Mouse (Mus musculus) forebrain, embryonic 14.5 days (tissue): ENCODE results near the gene Ugt1a8. TPM values are rescaled to one million over a fixed set of nuclear protein-coding genes. Genes with fewer than 3 reads are reported as not detected.
"Not testable (repeated sequence)": the region's sequence is repeated elsewhere in the genome, so short reads cannot be mapped to it uniquely, and the experiment has no call there.

Source experiments
- ATAC-seq: fragments of 200-750 bp; cut with Nextera tagmentation; 2 replicates; pipeline ENCODE4 v1.8.0; 2017; ENCODE audit warnings: mild to moderate bottlenecking, moderate library complexity
- DNase-seq: peaks from one replicate; pipeline ENCODE4 v3.0.0-alpha.2; 2015; ENCODE audit warnings: low spot score
- H3K27ac ChIP-seq: fragments of 300-500 bp; sonication (generic); 2 replicates; pipeline ENCODE4 v1.5.1; 2014; ENCODE audit warnings: low read depth, mild to moderate bottlenecking, control low read depth, low read length, moderate library complexity
- H3K27me3 ChIP-seq: fragments of 300-500 bp; sonication (generic); replicated peaks from 2 replicates; pipeline ENCODE4 v1.6.1; 2014; ENCODE audit warnings: low read length, control low read depth, mixed read lengths; ENCODE audit not compliant: control insufficient read depth, insufficient read depth
- H3K36me3 ChIP-seq: fragments of 300-500 bp; sonication (generic); 2 replicates; pipeline ENCODE4 v1.6.1; 2014; ENCODE audit warnings: low read length, control low read depth; ENCODE audit not compliant: control insufficient read depth, insufficient read depth
- H3K4me1 ChIP-seq: fragments of 300-500 bp; sonication (generic); 2 replicates; pipeline ENCODE4 v1.6.1; 2014; ENCODE audit warnings: antibody characterized with exemption, low read length, control low read depth; ENCODE audit not compliant: control insufficient read depth, insufficient read depth
- H3K4me2 ChIP-seq: fragments of 300-500 bp; sonication (generic); 2 replicates; pipeline ENCODE4 v1.6.1; 2014; ENCODE audit warnings: mild to moderate bottlenecking, control low read depth, low read length
- H3K4me3 ChIP-seq: fragments of 300-500 bp; sonication (generic); 2 replicates; pipeline ENCODE4 v1.5.1; 2014; ENCODE audit warnings: low read depth, low read length, control low read depth
- H3K9ac ChIP-seq: fragments of 300-500 bp; sonication (generic); 2 replicates; pipeline ENCODE4 v1.6.1; 2014; ENCODE audit warnings: mild to moderate bottlenecking, low read length, control low read depth, moderate library complexity
- H3K9me3 ChIP-seq: fragments of 300-500 bp; sonication (generic); replicated peaks from 2 replicates; pipeline ENCODE4 v1.6.1; 2016; ENCODE audit warnings: low read length, control low read depth, mixed read lengths; ENCODE audit not compliant: control insufficient read depth
- WGBS: fragments of 180-500 bp; shearing (Covaris S2); extraction: QIAGEN DNeasy Blood & Tissue Kit; methylation state at CpG from one replicate; pipeline ENCODE4 v1.1.7; 2014; 5-methylcytosine and 5-hydroxymethylcytosine counted together
- polyA plus RNA-seq: library from polyadenylated mRNA; unstranded; fragments of >200 nt; fragmentation: Nextera tagmentation; extraction: Ambion mirVana; gene quantifications from 2 replicates; pipeline ENCODE4 v1.2.1, GENCODE M21; 2014

Ugt1a8 gene
- polyA plus RNA-seq, 1 experiment from 2014 or later, result not detected

DNA sequence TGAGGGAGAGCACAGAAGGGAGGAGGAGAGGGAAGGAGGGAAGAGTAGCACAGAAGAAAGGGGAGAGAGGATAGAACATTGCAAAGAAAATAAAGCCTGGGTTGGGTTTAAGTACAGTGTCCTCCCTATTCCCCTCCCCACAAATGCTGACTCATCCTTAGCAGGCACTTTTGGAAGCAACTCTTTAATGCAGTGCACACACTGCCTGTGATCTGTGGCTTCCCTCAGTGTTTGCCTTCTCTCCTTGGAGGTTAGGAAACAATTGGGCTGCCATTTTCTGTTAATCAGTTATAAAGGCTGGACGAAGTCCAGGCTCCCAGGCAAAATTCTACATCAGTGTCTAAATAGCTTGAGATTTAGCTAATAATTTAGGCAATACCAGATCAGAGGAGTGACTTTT, 52.9 kb downstream of the Ugt1a8 start:
- WGBS, result 33% methylated on average over 1 of the region's 1 CpGs
- not testable (repeated sequence) for H3K4me2 ChIP-seq, DNase-seq

DNA sequence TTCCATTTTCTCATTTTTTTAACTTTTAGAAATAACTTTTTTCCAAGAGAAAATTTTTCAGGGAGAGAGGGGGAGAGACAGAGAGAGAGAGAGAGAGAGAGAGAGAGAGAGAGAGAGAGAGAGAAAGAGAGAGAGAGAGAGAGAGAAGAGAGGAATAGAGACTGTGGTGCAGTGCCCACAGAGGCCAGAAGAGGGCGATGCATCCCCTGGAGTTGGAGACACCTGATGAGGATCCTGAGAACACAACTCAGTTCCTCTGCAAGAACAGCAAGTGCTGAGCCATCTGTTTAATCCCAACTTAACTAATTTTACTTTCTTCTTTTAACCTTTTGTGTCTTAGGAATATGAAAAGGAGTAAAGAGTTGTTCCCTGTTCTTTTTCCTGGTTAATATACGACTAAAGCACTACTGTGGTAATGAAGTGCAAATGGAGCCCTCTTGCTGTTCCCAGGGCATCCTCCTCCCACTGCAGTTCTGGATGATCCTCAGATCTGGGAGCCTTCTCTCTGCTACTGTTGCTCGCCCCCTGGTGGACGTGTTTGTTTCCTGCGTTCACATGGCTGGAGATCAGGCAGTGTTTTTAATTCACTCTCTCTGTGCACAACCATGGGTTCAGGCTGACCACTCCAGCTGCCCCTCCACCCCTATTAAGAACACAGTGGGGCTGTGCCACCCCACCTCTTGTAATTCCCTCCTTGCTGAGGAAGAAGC, 56.5 kb downstream of the Ugt1a8 start:
- ATAC-seq, H3K4me1 ChIP-seq, H3K27ac ChIP-seq, H3K9ac ChIP-seq, H3K27me3 ChIP-seq, H3K36me3 ChIP-seq, H3K4me3 ChIP-seq, H3K9me3 ChIP-seq, H3K4me2 ChIP-seq: not testable (repeated sequence)
- WGBS, result 0% methylated on average over 4 of the region's 5 CpGs
- DNase-seq, result peak; percentile 6

More for the DNA sequence above, 52.9 kb downstream of the Ugt1a8 start:
- H3K9me3 ChIP-seq, H3K27me3 ChIP-seq, H3K36me3 ChIP-seq, H3K9ac ChIP-seq, H3K27ac ChIP-seq, H3K4me3 ChIP-seq, ATAC-seq, H3K4me1 ChIP-seq: not testable (repeated sequence)

DNA sequence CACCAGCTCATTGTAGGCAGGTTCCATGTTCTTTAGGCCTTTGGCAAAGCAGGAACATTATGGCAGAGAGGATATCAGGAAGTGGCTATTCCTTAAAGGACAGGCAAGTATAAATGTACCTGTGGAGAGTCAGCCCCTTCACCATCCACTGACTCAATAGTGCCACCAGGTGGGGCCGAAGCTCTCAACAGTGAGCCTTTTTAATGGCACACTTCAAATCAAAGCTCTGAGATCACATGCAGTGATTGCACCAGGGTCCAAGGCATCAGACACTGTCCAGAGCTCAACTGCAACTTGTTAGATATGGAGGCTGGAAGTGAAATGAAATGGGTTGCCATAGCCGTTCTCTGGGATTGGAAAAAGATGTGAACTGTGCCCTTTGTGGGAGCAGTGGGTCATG, 57.7 kb downstream of the Ugt1a8 start:
- peak; percentile 14 for DNase-seq
- H3K36me3 ChIP-seq, H3K27ac ChIP-seq, ATAC-seq, H3K9ac ChIP-seq, H3K4me3 ChIP-seq, H3K4me2 ChIP-seq, H3K9me3 ChIP-seq, H3K27me3 ChIP-seq, H3K4me1 ChIP-seq: not testable (repeated sequence)
- WGBS, result 71% methylated on average over 2 of the region's 2 CpGs

DNA sequence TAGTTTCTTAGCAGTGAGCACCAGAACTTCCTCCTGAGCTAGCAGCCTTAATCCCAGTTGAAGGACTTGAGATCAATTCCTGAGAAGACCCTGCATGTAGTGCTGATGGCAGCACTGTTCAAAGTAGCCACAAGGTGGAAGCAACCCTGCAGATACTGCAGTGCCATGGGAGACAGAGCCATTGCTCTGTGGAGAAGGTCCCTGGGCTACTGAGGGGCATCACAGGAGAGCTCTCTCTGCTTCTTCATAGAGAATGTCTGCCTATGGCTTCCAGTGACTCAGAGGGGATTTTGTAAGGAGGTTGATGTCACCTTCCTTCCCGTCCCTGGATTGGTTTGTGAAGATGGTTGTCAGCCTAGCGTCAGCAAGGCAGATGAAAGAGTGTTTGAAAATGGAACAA, 62.5 kb downstream of the Ugt1a8 start:
- 67% methylated on average over 2 of the region's 2 CpGs for WGBS
- not testable (repeated sequence) for H3K4me2 ChIP-seq, H3K27me3 ChIP-seq, ATAC-seq, H3K4me3 ChIP-seq, H3K36me3 ChIP-seq, H3K9ac ChIP-seq, H3K9me3 ChIP-seq, H3K4me1 ChIP-seq, H3K27ac ChIP-seq, DNase-seq

DNA sequence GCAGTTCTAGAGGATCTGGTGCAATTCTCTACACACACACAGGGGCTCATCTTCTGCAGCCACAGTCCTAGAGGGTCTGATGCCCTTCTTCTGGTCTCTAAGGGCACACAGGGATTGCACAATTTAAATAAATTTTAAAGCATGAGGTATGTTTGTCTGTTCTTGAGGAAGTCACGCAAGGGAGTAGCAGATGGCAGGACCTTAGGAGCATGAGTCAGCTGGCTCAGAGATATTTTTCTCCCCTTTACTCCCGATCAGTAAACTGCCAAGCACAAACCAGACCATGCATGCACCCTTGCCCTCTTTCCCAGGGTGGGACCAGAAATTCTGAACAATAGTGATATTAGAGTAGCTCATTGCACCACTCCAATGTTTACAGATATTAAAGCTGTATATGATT, 70.8 kb downstream of the Ugt1a8 start:
- Histone ChIP-seq H3K4me3 (no peak overlapping the region), H3K4me1 (no peaks in the 10 kb centered on the region), H3K27me3 (no peaks in the 10 kb centered on the region), H3K9me3 (no peaks in the 10 kb centered on the region), H3K36me3 (no peaks in the 10 kb centered on the region), H3K27ac (no peak overlapping the region), H3K9ac (no peak overlapping the region), H3K4me2 (no peak overlapping the region)
- 90% methylated on average over 2 of the region's 2 CpGs for WGBS
- no peak for ATAC-seq
- no peak for DNase-seq

DNA sequence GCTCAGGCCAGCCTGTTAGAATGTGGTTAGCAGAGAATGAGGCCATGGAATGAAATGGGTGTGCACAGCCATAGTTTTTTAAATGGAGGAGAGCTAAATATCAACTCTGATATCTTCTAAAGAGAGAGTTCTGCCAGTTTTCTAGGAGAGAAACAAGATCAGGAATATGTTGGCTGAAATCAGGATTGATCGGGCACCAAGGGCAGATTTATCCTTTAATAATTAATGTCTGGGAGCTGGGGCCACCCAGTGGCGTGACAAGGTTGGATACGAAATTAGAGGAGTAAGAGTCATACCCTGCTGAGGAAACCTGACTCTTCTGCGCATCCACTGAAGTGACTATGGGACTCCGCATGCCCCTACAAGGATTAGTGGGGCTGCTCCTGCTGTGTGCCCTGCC, 78.1 kb downstream of the Ugt1a8 start, which contains the start of gene Ugt1a5:
TSS of gene Ugt1a5 (plus strand) at position 302 of the 400 bp plus-strand sequence.
- ATAC-seq, result no peak
- H3K4me1 ChIP-seq, result no peaks in the 10 kb centered on the region
- no peaks in the 10 kb centered on the region for H3K27me3 ChIP-seq
- H3K27ac ChIP-seq, result no peak within 1 kb of the TSS
- 82% methylated on average over 5 of the region's 5 CpGs for WGBS
- H3K9ac ChIP-seq, result no peak within 1 kb of the TSS
- no peaks in the 10 kb centered on the region for H3K36me3 ChIP-seq
- no peak within 1 kb of the TSS for H3K4me2 ChIP-seq
- H3K4me3 ChIP-seq, result no peak within 1 kb of the TSS
- H3K9me3 ChIP-seq, result no peaks in the 10 kb centered on the region
- no peak for DNase-seq

DNA sequence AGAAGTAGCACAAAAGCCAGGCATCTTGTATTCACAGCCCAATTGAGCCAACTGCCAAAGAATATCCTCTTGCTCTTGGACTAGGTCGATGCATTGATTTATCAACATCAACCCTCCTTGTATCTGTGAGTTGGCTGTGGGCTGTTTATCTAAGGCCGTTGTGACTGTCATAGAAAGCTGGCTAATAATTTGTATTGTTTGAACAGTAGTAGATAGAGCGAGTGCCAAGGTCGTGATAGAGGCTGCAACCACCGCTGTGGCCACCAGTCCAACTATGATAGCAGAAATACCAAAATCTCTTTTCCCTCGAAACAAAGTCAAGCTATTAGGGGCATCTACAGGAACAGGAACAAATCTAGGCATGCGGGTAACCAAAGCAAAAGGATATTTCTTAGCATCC, 84.6 kb downstream of the Ugt1a8 start:
- H3K4me1 ChIP-seq, H3K4me3 ChIP-seq, DNase-seq, H3K9me3 ChIP-seq, H3K27ac ChIP-seq, H3K36me3 ChIP-seq, H3K4me2 ChIP-seq, H3K9ac ChIP-seq, H3K27me3 ChIP-seq, ATAC-seq: not testable (repeated sequence)
- WGBS, result 91% methylated on average over 5 of the region's 7 CpGs

DNA sequence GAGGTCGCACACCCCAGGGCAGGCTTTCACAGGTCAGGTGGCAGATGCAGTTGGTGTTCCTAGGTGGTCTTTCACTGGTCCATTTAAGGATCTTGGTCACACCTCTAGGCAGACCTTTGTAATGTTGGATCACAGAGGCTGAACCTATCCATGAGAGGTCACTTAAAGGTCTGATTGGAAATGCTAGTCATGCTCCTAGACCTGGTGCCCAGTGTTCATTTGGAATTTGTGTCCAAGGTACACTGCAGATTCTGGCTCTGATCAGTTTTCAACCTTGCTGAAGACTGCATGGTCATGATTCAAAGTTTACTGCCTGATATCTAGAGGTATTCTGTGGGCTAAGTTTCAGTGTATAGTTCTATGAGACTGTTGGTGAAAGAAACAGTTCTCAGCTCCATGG, 92.0 kb downstream of the Ugt1a8 start:
- H3K36me3 ChIP-seq, result no peaks in the 10 kb centered on the region
- WGBS, result 95% methylated on average over 1 of the region's 1 CpGs
- H3K9me3 ChIP-seq, result peaks cover 6% of the 10 kb centered on the region; the same call in 1 of the 2 replicates
- H3K4me3 ChIP-seq, result no peak overlapping the region
- ATAC-seq, result no peak
- H3K27ac ChIP-seq, result no peak overlapping the region
- no peaks in the 10 kb centered on the region for H3K27me3 ChIP-seq
- H3K4me2 ChIP-seq, result no peak overlapping the region
- H3K9ac ChIP-seq, result no peak overlapping the region
- DNase-seq, result no peak
- no peaks in the 10 kb centered on the region for H3K4me1 ChIP-seq

DNA sequence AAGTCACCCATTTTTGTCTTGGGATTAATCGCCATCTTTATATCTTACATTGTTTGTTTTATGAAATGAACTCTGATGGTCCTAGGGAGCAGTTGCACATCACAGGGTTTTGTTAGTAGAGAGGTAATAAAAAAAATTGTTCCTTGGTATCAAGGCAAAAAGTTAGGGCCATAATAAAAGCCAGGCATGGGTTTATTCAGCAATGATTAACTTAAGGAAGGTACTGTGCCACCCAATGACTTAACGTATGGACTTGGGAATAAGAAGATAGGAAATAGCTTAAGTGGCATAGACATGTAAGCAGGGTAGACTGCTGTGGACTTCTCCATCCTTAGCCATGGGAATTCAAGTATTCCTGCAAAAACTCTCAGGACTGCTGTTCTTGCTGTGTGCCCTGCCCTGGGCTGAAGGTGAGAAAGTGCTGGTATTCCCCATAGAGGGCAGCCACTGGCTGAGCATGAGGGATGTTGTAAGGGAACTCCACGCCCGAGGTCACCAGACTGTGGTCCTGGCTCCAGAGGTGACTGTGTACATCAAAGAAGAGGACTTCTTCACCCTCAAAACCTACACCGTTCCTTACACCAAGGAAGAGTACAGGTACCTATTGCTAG, 98.8 kb downstream of the Ugt1a8 start:
- no peak overlapping the region for H3K9ac ChIP-seq
- H3K27ac ChIP-seq, result no peak overlapping the region
- no peaks in the 10 kb centered on the region for H3K9me3 ChIP-seq
- ATAC-seq (no peak), DNase-seq (no peak)
- 90% methylated on average over 5 of the region's 5 CpGs for WGBS
- H3K4me3 ChIP-seq, result no peak overlapping the region
- no peaks in the 10 kb centered on the region for H3K27me3 ChIP-seq
- H3K4me2 ChIP-seq, result no peak overlapping the region
- H3K36me3 ChIP-seq, result no peaks in the 10 kb centered on the region
- no peaks in the 10 kb centered on the region for H3K4me1 ChIP-seq
